Comparison of ENCODE assay signal across 27 mouse cellular contexts in the genomic region with DNA sequence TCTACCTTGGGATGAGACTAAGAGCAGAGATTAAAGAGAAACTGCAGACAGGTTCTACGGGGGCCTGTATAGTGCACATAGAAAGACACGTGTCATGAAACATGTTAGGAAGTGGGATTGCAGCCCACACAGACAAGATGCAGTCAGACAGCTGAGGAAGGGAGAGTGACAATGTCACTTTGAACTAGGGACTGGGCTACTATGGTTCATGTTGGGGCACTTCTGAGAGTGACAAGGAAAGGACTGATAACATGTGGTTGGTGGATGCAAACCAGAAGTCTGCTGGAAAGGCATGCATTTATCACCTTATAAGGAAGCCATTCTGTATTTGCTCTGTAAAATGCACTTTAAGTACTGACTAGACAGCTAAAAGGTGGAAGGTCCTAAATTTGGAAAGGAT.
A peak's percentile ranks its signal among the peaks of the same experiment; 100 is the strongest.
DNase-seq lines count a peak whose midpoint lies in the region; ATAC-seq lines count a peak whose summit lies in the region.
"Had no signal": no experiment of that assay in that cellular context is flagged by ENCODE, and none has a peak within 500 bp of the region (broad histone marks: within the 10 kb centered on the region; RNA-seq: fewer than 3 reads in every experiment).

No protein-coding gene starts in this region.

- H3K27me3 ChIP-seq in heart, embryonic 12.5 days (replicated peaks) = no peaks in the 10 kb centered on the region
- no peaks in the 10 kb centered on the region for H3K27me3 ChIP-seq in heart, embryonic 15.5 days
- no peaks in the 10 kb centered on the region for H3K27me3 ChIP-seq in midbrain, embryonic 11.5 days (ENCODE audit: control insufficient read depth, insufficient read depth, low read length)
- no peaks in the 10 kb centered on the region for H3K27me3 ChIP-seq in midbrain, embryonic 14.5 days (ENCODE audit: control insufficient read depth, insufficient read depth, low read length)
- H3K27me3 ChIP-seq: embryonic facial prominence, embryonic 12.5 days; embryonic facial prominence, embryonic 15.5 days; hindbrain, embryonic 13.5 days; intestine, embryonic 15.5 days; kidney, embryonic 15.5 days had no signal

- H3K4me2 ChIP-seq in heart, embryonic 12.5 days = no peak overlapping the region
- H3K4me2 ChIP-seq in heart, embryonic 15.5 days = peak overlapping the region; percentile 29; the same call in 1 of the 2 replicates
- no peak overlapping the region for H3K4me2 ChIP-seq in midbrain, embryonic 11.5 days
- H3K4me2 ChIP-seq in midbrain, embryonic 14.5 days (ENCODE audit: low read length) = no peak overlapping the region
- H3K4me2 ChIP-seq: embryonic facial prominence, embryonic 12.5 days; embryonic facial prominence, embryonic 15.5 days; hindbrain, embryonic 13.5 days; intestine, embryonic 15.5 days; kidney, embryonic 15.5 days had no signal

- ATAC-seq in heart, embryonic 12.5 days (ENCODE audit: insufficient number of reproducible peaks, low FRiP score) = peak; percentile 61; the same call in 1 of the 2 replicates
- ATAC-seq in heart, embryonic 15.5 days (replicated peaks; ENCODE audit: insufficient number of reproducible peaks, insufficient read depth, low FRiP score, low read depth) = peak; percentile 22; the same call in 1 of the 2 replicates
- ATAC-seq in midbrain, embryonic 11.5 days (ENCODE audit: low FRiP score) = no peak
- ATAC-seq in midbrain, embryonic 14.5 days (ENCODE audit: low FRiP score, low TSS enrichment) = no peak
- ATAC-seq: forebrain, embryonic 14.5 days; forebrain, postnatal 0 days; hindbrain, embryonic 16.5 days; intestine, embryonic 15.5 days; Patski had no signal

- peaks cover 6% of the 10 kb centered on the region; the same call in 1 of the 2 replicates for H3K4me1 ChIP-seq in heart, embryonic 12.5 days (replicated peaks)
- peaks cover 10% of the 10 kb centered on the region for H3K4me1 ChIP-seq in heart, embryonic 15.5 days (replicated peaks)
- no peaks in the 10 kb centered on the region for H3K4me1 ChIP-seq in midbrain, embryonic 11.5 days (ENCODE audit: control insufficient read depth, insufficient read depth, low read length)
- H3K4me1 ChIP-seq in midbrain, embryonic 14.5 days (ENCODE audit: control insufficient read depth, insufficient read depth, low read length) = no peaks in the 10 kb centered on the region
- H3K4me1 ChIP-seq: embryonic facial prominence, embryonic 12.5 days; embryonic facial prominence, embryonic 15.5 days; hindbrain, embryonic 10.5 days; hindbrain, embryonic 13.5 days; intestine, embryonic 15.5 days; kidney, embryonic 15.5 days had no signal

- H3K9ac ChIP-seq in heart, embryonic 12.5 days = no peak overlapping the region
- H3K9ac ChIP-seq in heart, embryonic 15.5 days = no peak overlapping the region
- H3K9ac ChIP-seq in midbrain, embryonic 11.5 days (ENCODE audit: low read length) = no peak overlapping the region
- H3K9ac ChIP-seq in midbrain, embryonic 14.5 days (replicated peaks; ENCODE audit: low read length) = no peak overlapping the region
- H3K9ac ChIP-seq: embryonic facial prominence, embryonic 12.5 days; embryonic facial prominence, embryonic 15.5 days; forebrain, postnatal 0 days; hindbrain, embryonic 13.5 days; intestine, embryonic 15.5 days; kidney, embryonic 15.5 days had no signal

- no peak for DNase-seq in heart, postnatal 4 days
- DNase-seq in heart, postnatal 14 days = no peak
- peak; percentile 56 for DNase-seq in midbrain, embryonic 11.5 days (ENCODE audit: low spot score, missing footprints)
- DNase-seq in midbrain, embryonic 14.5 days = no peak
- DNase-seq in left cerebral cortex, postnatal 10 days (ENCODE audit: extremely low spot score in 1 of 2, low spot score in 2 of 2) = no peak
- DNase-seq: adrenal gland, adult 2 months; adrenal gland, postnatal 14 days; cerebellum, adult 11 months; cerebellum, adult 2 months; cerebellum, adult 9-11 months; cerebellum, postnatal 25 days; forebrain, postnatal 0 days; gastrocnemius, adult 2 months; gastrocnemius, postnatal 14 days; kidney, adult 11 months; kidney, adult 8-10 months had no signal

- no peak overlapping the region for H3K27ac ChIP-seq in heart, embryonic 12.5 days (ENCODE audit: poor library complexity, severe bottlenecking)
- no peak overlapping the region for H3K27ac ChIP-seq in heart, embryonic 15.5 days
- no peak overlapping the region for H3K27ac ChIP-seq in midbrain, embryonic 11.5 days (ENCODE audit: low read depth, low read length)
- H3K27ac ChIP-seq in midbrain, embryonic 14.5 days (replicated peaks; ENCODE audit: low read depth, low read length) = no peak overlapping the region
- H3K27ac ChIP-seq: embryonic facial prominence, embryonic 12.5 days; embryonic facial prominence, embryonic 15.5 days; gastrocnemius, adult 2 months; hindbrain, embryonic 10.5 days; hindbrain, embryonic 13.5 days; intestine, embryonic 15.5 days; kidney, embryonic 15.5 days had no signal

- 33% methylated on average over 2 of the region's 2 CpGs for WGBS in heart, embryonic 12.5 days
- 32% methylated on average over 2 of the region's 2 CpGs for WGBS in heart, embryonic 15.5 days
- WGBS in midbrain, embryonic 11.5 days = 91% methylated on average over 2 of the region's 2 CpGs
- WGBS in midbrain, embryonic 14.5 days = 84% methylated on average over 2 of the region's 2 CpGs

- intact Hi-C loops in heart, postnatal 14 days (cut with DNase I) = no loop called here
- intact Hi-C loops in left cerebral cortex, postnatal 10 days (cut with DNase I) = no loop called here

- no peaks in the 10 kb centered on the region for H3K9me3 ChIP-seq in heart, embryonic 12.5 days (replicated peaks)
- H3K9me3 ChIP-seq in heart, embryonic 15.5 days (replicated peaks) = no peaks in the 10 kb centered on the region
- H3K9me3 ChIP-seq in midbrain, embryonic 11.5 days (ENCODE audit: control insufficient read depth, low read length) = no peaks in the 10 kb centered on the region
- H3K9me3 ChIP-seq in midbrain, embryonic 14.5 days (ENCODE audit: control insufficient read depth, low read length) = no peaks in the 10 kb centered on the region
- H3K9me3 ChIP-seq: embryonic facial prominence, embryonic 12.5 days; embryonic facial prominence, embryonic 15.5 days; hindbrain, embryonic 10.5 days; hindbrain, embryonic 13.5 days; intestine, embryonic 15.5 days; kidney, embryonic 15.5 days had no signal

- H3K4me3 ChIP-seq in heart, embryonic 12.5 days = no peak overlapping the region
- no peak overlapping the region for H3K4me3 ChIP-seq in heart, embryonic 15.5 days
- no peak overlapping the region for H3K4me3 ChIP-seq in midbrain, embryonic 11.5 days (ENCODE audit: low read depth, low read length)
- no peak overlapping the region for H3K4me3 ChIP-seq in midbrain, embryonic 14.5 days (replicated peaks; ENCODE audit: low read depth, low read length)
- H3K4me3 ChIP-seq: embryonic facial prominence, embryonic 12.5 days; embryonic facial prominence, embryonic 15.5 days; gastrocnemius, adult 2 months; hindbrain, embryonic 10.5 days; hindbrain, embryonic 13.5 days; intestine, embryonic 15.5 days; kidney, embryonic 15.5 days had no signal

- H3K36me3 ChIP-seq in heart, embryonic 12.5 days = no peaks in the 10 kb centered on the region
- H3K36me3 ChIP-seq in heart, embryonic 15.5 days = no peaks in the 10 kb centered on the region
- no peaks in the 10 kb centered on the region for H3K36me3 ChIP-seq in midbrain, embryonic 11.5 days (ENCODE audit: control insufficient read depth, insufficient read depth, low read length)
- no peaks in the 10 kb centered on the region for H3K36me3 ChIP-seq in midbrain, embryonic 14.5 days (ENCODE audit: control insufficient read depth, insufficient read depth, low read length)
- H3K36me3 ChIP-seq: embryonic facial prominence, embryonic 12.5 days; embryonic facial prominence, embryonic 15.5 days; hindbrain, embryonic 10.5 days; hindbrain, embryonic 13.5 days; intestine, embryonic 15.5 days; kidney, embryonic 15.5 days had no signal

Comparison
In these comparisons a context has a peak if more than half of its experiments do, and no peak if none do; other contexts are left out.
1. ATAC-seq: peak in heart, embryonic 12.5 days (single experiment) and heart, embryonic 15.5 days (single experiment); none in midbrain, embryonic 11.5 days (single experiment) and midbrain, embryonic 14.5 days (single experiment).